Mouse (Mus musculus): ENCODE measurements around the gene Ptma. TPM values are rescaled to one million over a fixed set of nuclear protein-coding genes. Genes with fewer than 3 reads are reported as not detected.

Ptma gene
- polyA plus RNA-seq, 1 experiment = 2,341 TPM

GRCm38 (mm10) chr1:86526789-86527598 is 468 bp downstream of the Ptma start:
- peak overlapping the region; percentile 57 for H3K27ac ChIP-seq (ENCODE audit: control insufficient read depth, insufficient read depth, low read length)
- H3K4me3 ChIP-seq (ENCODE audit: control insufficient read depth, insufficient read depth, low read length) = peak overlapping the region; percentile 67
- WGBS = under 1% methylated on average over 111 of the region's 111 CpGs
- H3K36me3 ChIP-seq (ENCODE audit: control insufficient read depth, insufficient read depth, low read length) = peaks cover 18% of the 10 kb centered on the region
- H3K4me1 ChIP-seq (replicated peaks; ENCODE audit: control insufficient read depth, insufficient read depth, low read length) = peaks cover 29% of the 10 kb centered on the region
- peak; percentile 4; the same call in 1 of the 2 replicates for TF ChIP-seq CTCF (IDR thresholded peaks at IDR 0.05; ENCODE audit: borderline replicate concordance, control insufficient read depth, extremely low read depth, insufficient read depth, low read length, poor library complexity)
- peak; percentile 72; the same call in 1 of the 2 replicates for TF ChIP-seq POLR2A (IDR thresholded peaks at IDR 0.05; ENCODE audit: control insufficient read depth, extremely low read depth, insufficient read depth, low read length, poor library complexity)
- H3K27me3 ChIP-seq (ENCODE audit: control insufficient read depth, insufficient read depth, low read length) = no peaks in the 10 kb centered on the region
- DNase-seq = peak; percentile 61

- under 1% methylated on average over 89 of the region's 89 CpGs for WGBS
- DNase-seq = peak; percentile 96
- Histone ChIP-seq H3K36me3 (ENCODE audit: control insufficient read depth, insufficient read depth, low read length) (peaks cover 18% of the 10 kb centered on the region), H3K27me3 (ENCODE audit: control insufficient read depth, insufficient read depth, low read length) (no peaks in the 10 kb centered on the region), H3K4me3 (ENCODE audit: control insufficient read depth, insufficient read depth, low read length) (peak overlapping the region; percentile 67), H3K27ac (ENCODE audit: control insufficient read depth, insufficient read depth, low read length) (peak overlapping the region; percentile 57), H3K4me1 (replicated peaks; ENCODE audit: control insufficient read depth, insufficient read depth, low read length) (peaks cover 21% of the 10 kb centered on the region)
- TF ChIP-seq CTCF (IDR thresholded peaks at IDR 0.05; ENCODE audit: borderline replicate concordance, control insufficient read depth, extremely low read depth, insufficient read depth, low read length, poor library complexity) = peak; percentile 95
- TF ChIP-seq POLR2A (IDR thresholded peaks at IDR 0.05; ENCODE audit: control insufficient read depth, extremely low read depth, insufficient read depth, low read length, poor library complexity) = peak; percentile 38; the same call in 1 of the 2 replicates
Observed at GRCm38 (mm10) chr1:86527599-86528486, 1.3 kb downstream of the Ptma start.

- DNase-seq = peak; percentile 70
- peak overlapping the region; percentile 67 for H3K4me3 ChIP-seq (ENCODE audit: control insufficient read depth, insufficient read depth, low read length)
- H3K36me3 ChIP-seq (ENCODE audit: control insufficient read depth, insufficient read depth, low read length) = peaks cover 18% of the 10 kb centered on the region
- 0% methylated on average over 15 of the region's 15 CpGs for WGBS
- H3K4me1 ChIP-seq (replicated peaks; ENCODE audit: control insufficient read depth, insufficient read depth, low read length) = peaks cover 20% of the 10 kb centered on the region
- TF ChIP-seq POLR2A (IDR thresholded peaks at IDR 0.05; ENCODE audit: control insufficient read depth, extremely low read depth, insufficient read depth, low read length, poor library complexity) = no peak
- TF ChIP-seq CTCF (IDR thresholded peaks at IDR 0.05; ENCODE audit: borderline replicate concordance, control insufficient read depth, extremely low read depth, insufficient read depth, low read length, poor library complexity) = no peak
- H3K27me3 ChIP-seq (ENCODE audit: control insufficient read depth, insufficient read depth, low read length) = no peaks in the 10 kb centered on the region
- H3K27ac ChIP-seq (ENCODE audit: control insufficient read depth, insufficient read depth, low read length) = peak overlapping the region; percentile 51; the same call in 1 of the 2 replicates
Observed at GRCm38 (mm10) chr1:86528571-86529180, 2.1 kb downstream of the Ptma start.

- no peak for DNase-seq
- Histone ChIP-seq H3K4me1 (replicated peaks; ENCODE audit: control insufficient read depth, insufficient read depth, low read length) (peaks cover 14% of the 10 kb centered on the region), H3K36me3 (ENCODE audit: control insufficient read depth, insufficient read depth, low read length) (peaks cover 18% of the 10 kb centered on the region), H3K4me3 (ENCODE audit: control insufficient read depth, insufficient read depth, low read length) (peak overlapping the region; percentile 9; the same call in 1 of the 2 replicates), H3K27me3 (ENCODE audit: control insufficient read depth, insufficient read depth, low read length) (no peaks in the 10 kb centered on the region), H3K27ac (ENCODE audit: control insufficient read depth, insufficient read depth, low read length) (peak overlapping the region; percentile 4; the same call in 1 of the 2 replicates)
- no peak for TF ChIP-seq POLR2A (IDR thresholded peaks at IDR 0.05; ENCODE audit: control insufficient read depth, extremely low read depth, insufficient read depth, low read length, poor library complexity)
- TF ChIP-seq CTCF (IDR thresholded peaks at IDR 0.05; ENCODE audit: borderline replicate concordance, control insufficient read depth, extremely low read depth, insufficient read depth, low read length, poor library complexity) = no peak
- WGBS = 9% methylated on average over 4 of the region's 4 CpGs
Observed at GRCm38 (mm10) chr1:86529590-86529989, 3.1 kb downstream of the Ptma start.

- Histone ChIP-seq H3K36me3 (ENCODE audit: control insufficient read depth, insufficient read depth, low read length) (peaks cover 18% of the 10 kb centered on the region), H3K27me3 (ENCODE audit: control insufficient read depth, insufficient read depth, low read length) (no peaks in the 10 kb centered on the region), H3K4me1 (replicated peaks; ENCODE audit: control insufficient read depth, insufficient read depth, low read length) (peaks cover 10% of the 10 kb centered on the region), H3K4me3 (ENCODE audit: control insufficient read depth, insufficient read depth, low read length) (no peak overlapping the region), H3K27ac (ENCODE audit: control insufficient read depth, insufficient read depth, low read length) (no peak overlapping the region)
- DNase-seq = no peak
- TF ChIP-seq CTCF (IDR thresholded peaks at IDR 0.05; ENCODE audit: borderline replicate concordance, control insufficient read depth, extremely low read depth, insufficient read depth, low read length, poor library complexity) = no peak
- no peak for TF ChIP-seq POLR2A (IDR thresholded peaks at IDR 0.05; ENCODE audit: control insufficient read depth, extremely low read depth, insufficient read depth, low read length, poor library complexity)
- WGBS = 54% methylated on average over 4 of the region's 4 CpGs
Observed at GRCm38 (mm10) chr1:86530871-86531546, 4.5 kb downstream of the Ptma start.

All from thymus, adult 2 months (tissue).